8 mouse cellular contexts compared by ENCODE assay signal in the genomic region with DNA sequence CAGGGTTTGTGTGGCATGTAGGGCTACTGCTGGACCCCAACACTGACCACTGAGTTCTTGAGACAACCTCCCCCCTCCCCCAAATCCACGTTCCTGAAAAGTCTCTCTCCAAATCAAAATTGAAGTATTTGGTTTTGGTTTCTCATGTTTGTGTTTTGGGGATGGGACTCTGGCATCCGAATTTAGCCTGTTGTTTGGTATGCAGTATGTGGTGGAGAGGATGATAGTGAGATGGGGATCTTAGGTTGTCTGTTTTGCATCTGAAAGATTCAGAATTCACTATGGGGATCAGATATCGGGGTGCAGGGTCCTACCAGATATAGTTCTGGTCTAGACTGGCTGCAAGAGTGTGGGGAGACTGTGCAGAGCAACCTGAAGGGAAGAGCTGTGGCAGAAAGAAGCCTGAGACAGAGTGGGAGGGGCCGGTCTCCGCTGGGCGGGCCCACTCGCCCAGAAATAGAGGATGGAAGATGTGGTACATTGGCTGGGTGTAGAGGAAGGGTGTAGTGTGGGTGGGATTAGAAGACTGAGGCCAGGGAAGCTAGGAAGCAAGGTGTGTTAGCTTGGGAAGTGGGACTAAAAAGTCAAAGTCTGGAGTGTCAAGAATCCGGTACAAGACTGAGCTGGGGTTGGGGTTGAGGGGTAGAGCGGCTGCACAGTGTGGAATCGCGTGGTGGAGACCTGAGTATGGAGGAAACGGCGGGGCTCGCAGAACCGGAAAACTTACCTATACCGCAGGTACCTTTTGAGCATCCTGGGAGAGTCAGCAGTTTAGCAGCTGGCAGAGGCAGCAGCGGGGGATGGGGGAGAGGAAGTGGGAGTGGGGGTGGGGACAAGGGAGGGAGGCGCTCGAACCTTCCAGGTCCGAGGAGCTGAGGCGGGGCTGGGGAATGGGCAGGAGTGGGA. TPM values are rescaled to one million over a fixed set of nuclear protein-coding genes. Genes with fewer than 3 reads are reported as not detected.
A peak's percentile ranks its signal among the peaks of the same experiment; 100 is the strongest.
DNase-seq lines count a peak whose midpoint lies in the region; ATAC-seq and TF ChIP-seq lines count a peak whose summit lies in the region.

Zfp52 (plus strand) TSS at position 444 of the 906 bp plus-strand sequence.

- H3K9ac ChIP-seq in ES-E14 (ENCODE audit: insufficient read depth, low read depth, low read length, poor library complexity, severe bottlenecking), result peak within 1 kb of the TSS; percentile 34
- H3K9ac ChIP-seq in forebrain, embryonic 11.5 days (ENCODE audit: low read length), result peak within 1 kb of the TSS; percentile 56
- peak within 1 kb of the TSS; percentile 71 for H3K9ac ChIP-seq in heart, postnatal 0 days (replicated peaks; ENCODE audit: low read depth, low read length)
- peak within 1 kb of the TSS; percentile 39 for H3K9ac ChIP-seq in liver, embryonic 15.5 days

- H3K27ac ChIP-seq in ES-E14 (ENCODE audit: insufficient read depth, low read depth, low read length, poor library complexity, severe bottlenecking), result peak within 1 kb of the TSS; percentile 40
- no peak within 1 kb of the TSS for H3K27ac ChIP-seq in forebrain, embryonic 11.5 days (ENCODE audit: low read depth, low read length)
- H3K27ac ChIP-seq in heart, postnatal 0 days (ENCODE audit: low read depth), result peak within 1 kb of the TSS; percentile 86
- H3K27ac ChIP-seq in liver, embryonic 15.5 days (replicated peaks), result peak within 1 kb of the TSS; percentile 22; the same call in 1 of the 2 replicates

- peak within 1 kb of the TSS; percentile 65 for H3K4me2 ChIP-seq in forebrain, embryonic 11.5 days (ENCODE audit: low read depth, low read length, severe bottlenecking)
- peak within 1 kb of the TSS; percentile 92 for H3K4me2 ChIP-seq in heart, postnatal 0 days (ENCODE audit: low read depth, low read length)
- peak within 1 kb of the TSS; percentile 81 for H3K4me2 ChIP-seq in liver, embryonic 15.5 days

- no peaks in the 10 kb centered on the region for H3K36me3 ChIP-seq in ES-E14 (ENCODE audit: control insufficient read depth, insufficient read depth, low read length, poor library complexity, severe bottlenecking)
- no peaks in the 10 kb centered on the region for H3K36me3 ChIP-seq in forebrain, embryonic 11.5 days (ENCODE audit: control insufficient read depth, insufficient read depth, low read length)
- H3K36me3 ChIP-seq in heart, postnatal 0 days (replicated peaks; ENCODE audit: control insufficient read depth, insufficient read depth, low read length), result no peaks in the 10 kb centered on the region
- H3K36me3 ChIP-seq in liver, embryonic 15.5 days (replicated peaks), result no peaks in the 10 kb centered on the region

- peak within 1 kb of the TSS; percentile 62 to 64 for H3K4me3 ChIP-seq in ES-E14 (ENCODE audit: insufficient read depth in 1 of 2, low read depth in 1 of 2, low read length in 2 of 2, poor library complexity in 1 of 2, severe bottlenecking in 1 of 2)
- peak within 1 kb of the TSS; percentile 41 for H3K4me3 ChIP-seq in forebrain, embryonic 11.5 days (ENCODE audit: low read depth, low read length)
- peak within 1 kb of the TSS; percentile 69 for H3K4me3 ChIP-seq in heart, postnatal 0 days (ENCODE audit: low read depth, low read length)
- peak within 1 kb of the TSS; percentile 61 for H3K4me3 ChIP-seq in liver, embryonic 15.5 days (replicated peaks)

- H3K4me1 ChIP-seq in ES-E14 (ENCODE audit: control insufficient read depth in 2 of 2, insufficient read depth in 2 of 2, low read length in 2 of 2, poor library complexity in 1 of 2), result peaks cover 5 to 13% of the 10 kb centered on the region in 2 experiments; a peak in 2 of 4 replicates
- H3K4me1 ChIP-seq in forebrain, embryonic 11.5 days (replicated peaks; ENCODE audit: control insufficient read depth, insufficient read depth, low read length), result peaks cover 7% of the 10 kb centered on the region; the same call in 1 of the 2 replicates
- peaks cover 13% of the 10 kb centered on the region for H3K4me1 ChIP-seq in heart, postnatal 0 days (ENCODE audit: control insufficient read depth, insufficient read depth)
- H3K4me1 ChIP-seq in liver, embryonic 15.5 days (replicated peaks), result peaks cover 39% of the 10 kb centered on the region

- peak; percentile 62 for ATAC-seq in forebrain, embryonic 11.5 days (replicated peaks; ENCODE audit: low FRiP score)
- peak; percentile 68 for ATAC-seq in heart, postnatal 0 days (ENCODE audit: insufficient read depth, low read depth)
- peak; percentile 60 for ATAC-seq in liver, embryonic 15.5 days (ENCODE audit: insufficient read depth)

- no peaks in the 10 kb centered on the region for H3K9me3 ChIP-seq in ES-E14 (ENCODE audit: control insufficient read depth, insufficient read depth, low read depth, low read length)
- no peaks in the 10 kb centered on the region for H3K9me3 ChIP-seq in forebrain, embryonic 11.5 days (ENCODE audit: control insufficient read depth, low read length)
- no peaks in the 10 kb centered on the region for H3K9me3 ChIP-seq in heart, postnatal 0 days (replicated peaks; ENCODE audit: control insufficient read depth, low read length)
- H3K9me3 ChIP-seq in liver, embryonic 15.5 days (replicated peaks), result no peaks in the 10 kb centered on the region

- no peaks in the 10 kb centered on the region for H3K27me3 ChIP-seq in forebrain, embryonic 11.5 days (ENCODE audit: control insufficient read depth, insufficient read depth, low read length)
- no peaks in the 10 kb centered on the region for H3K27me3 ChIP-seq in heart, postnatal 0 days (ENCODE audit: control insufficient read depth, insufficient read depth, low read length)
- H3K27me3 ChIP-seq in liver, embryonic 15.5 days, result no peaks in the 10 kb centered on the region

- no peak for TF ChIP-seq EP300 in heart, postnatal 0 days (IDR thresholded peaks at IDR 0.05; ENCODE audit: low read depth)

- no peak for TF ChIP-seq CTCF in heart, postnatal 0 days (IDR thresholded peaks at IDR 0.05; ENCODE audit: low read depth)

- in situ Hi-C loops in ES-E14 (cut with MboI; ENCODE audit: low sequenced_read_pairs in 2 of 2, unreplicated experiment in 2 of 2), result no loop called here

- 3% methylated on average over 21 of the region's 21 CpGs for WGBS in forebrain, embryonic 11.5 days
- WGBS in heart, postnatal 0 days, result 2% methylated on average over 21 of the region's 21 CpGs
- 3% methylated on average over 21 of the region's 21 CpGs for WGBS in liver, embryonic 15.5 days (ENCODE audit: insufficient replicate concordance)

- DNase-seq in ES-E14 (ENCODE audit: low read depth, low spot score), result peak; percentile 36
- peak; percentile 50 for DNase-seq in c-Kit-positive CD71-negative TER-119-negative erythroid progenitor cells, embryonic 14.5 days (ENCODE audit: low read depth)
- peak; percentile 66 for DNase-seq in forebrain, embryonic 11.5 days (ENCODE audit: low spot score)
- peak; percentile 78 for DNase-seq in heart, postnatal 0 days (ENCODE audit: low spot score)
- peak; percentile 67 to 80 for DNase-seq in kidney, postnatal 25 days
- DNase-seq in neural tube, embryonic 10.5 days (ENCODE audit: extremely low spot score, low spot score), result peak; percentile 43
- peak; percentile 46 for DNase-seq in telencephalon, adult 2 months (ENCODE audit: low read depth, low spot score)

TF ChIP-seq in ES-E14, 5 proteins besides CTCF, POLR2A, EP300 and RAD21:
- TF ChIP-seq CHD2 (IDR thresholded peaks at IDR 0.05; ENCODE audit: low read depth, low read length), result no peak
- TF ChIP-seq ZNF384 (IDR thresholded peaks at IDR 0.05; ENCODE audit: low read depth, low read length), result no peak
- 0 out of 2 replicates have a peak, but pooled peaks have one; percentile 16 for TF ChIP-seq MAFK (IDR thresholded peaks at IDR 0.05; ENCODE audit: insufficient read depth, low read depth, low read length)
- no peak for TF ChIP-seq ZC3H11A (IDR thresholded peaks at IDR 0.05; ENCODE audit: borderline replicate concordance, low read depth, low read length)
- no peak for TF ChIP-seq HCFC1 (IDR thresholded peaks at IDR 0.05; ENCODE audit: borderline replicate concordance, insufficient read depth, low read length)

RNA-seq across cellular contexts. Expression of gene Zfp52, which starts in this region (rescaled TPM):
- total RNA-seq in ES-E14 (2012; rRNA removed), result 3.4 and 3.7 TPM in 2 replicates
- polyA plus RNA-seq in forebrain, embryonic 11.5 days (2014; fragmentation: Nextera tagmentation; extraction: Ambion mirVana), result 1.2 and 1.3 TPM in 2 replicates
- total RNA-seq in heart, postnatal 0 days (2014; rRNA removed; ENCODE audit: low replicate concordance), result 6.8 and 7.0 TPM in 2 replicates
- 4.4 and 4.5 TPM in 2 replicates for polyA plus RNA-seq in heart, postnatal 0 days (2015; fragmentation: Nextera tagmentation; extraction: Ambion mirVana)
- polyA plus RNA-seq in liver, embryonic 15.5 days (2015; fragmentation: Nextera tagmentation; extraction: Ambion mirVana), result 0.83 and 0.94 TPM in 2 replicates

Comparison
In these comparisons a context has a peak if more than half of its experiments do, and no peak if none do; other contexts are left out.
1. Peak in ATAC-seq, H3K4me3 ChIP-seq, H3K27ac ChIP-seq, H3K9ac ChIP-seq and H3K4me2 ChIP-seq in liver, embryonic 15.5 days; RNA of the gene not detected or under 1 TPM.